Mouse (Mus musculus) bone marrow, adult 2 months (tissue): ENCODE data around the gene Rgs17.

ENCODE experiments used
- CTCF ChIP-seq: fragments of 200-500 bp; IDR thresholded peaks from 2 replicates; pipeline ENCODE4 v1.5.1; 2011; ENCODE audit warnings: low read length, control low read depth; ENCODE audit not compliant: control insufficient read depth, insufficient read depth
- POLR2A ChIP-seq: fragments of 200-500 bp; IDR thresholded peaks from 2 replicates; pipeline ENCODE4 v1.6.1; 2011; ENCODE audit warnings: low read depth, mild to moderate bottlenecking, control low read depth, low read length, borderline replicate concordance; ENCODE audit not compliant: control insufficient read depth

- no peak for TF ChIP-seq CTCF
- no peak for TF ChIP-seq POLR2A
Measured at GRCm38 (mm10) chr10:5900731-5901130, 21.5 kb downstream of the Rgs17 start.
